Mouse (Mus musculus): Measurements from ENCODE around the gene Gbp2b.

Gene Gbp2b

GRCm38 (mm10) chr3:142620956-142621562 is 26.4 kb downstream of the Gbp2b start:
- peak; percentile 5 to 23 for DNase-seq

- no peak for DNase-seq
Observed at GRCm38 (mm10) chr3:142630385-142630784, 35.7 kb downstream of the Gbp2b start.

- DNase-seq, result peak; percentile 73 to 82
Observed at GRCm38 (mm10) chr3:142640201-142640600, 45.6 kb downstream of the Gbp2b start.

GRCm38 (mm10) chr3:142645949-142646348 is 51.3 kb downstream of the Gbp2b start:
- DNase-seq, result peak; percentile 86 to 88

GRCm38 (mm10) chr3:142647836-142648235 is 53.2 kb downstream of the Gbp2b start:
- DNase-seq, result peak; percentile 6 to 9

GRCm38 (mm10) chr3:142650205-142650604 is 55.6 kb downstream of the Gbp2b start:
- DNase-seq, result no peak

GRCm38 (mm10) chr3:142664723-142665122 is 70.1 kb downstream of the Gbp2b start:
- DNase-seq, result no peak

Data from cerebellum, postnatal 10 days (tissue).